Mouse (Mus musculus) cerebellum, adult 2 months (tissue): ENCODE data around the gene Slc4a3. TPM values are rescaled to one million over a fixed set of nuclear protein-coding genes. Genes with fewer than 3 reads are reported as not detected.

Experiments
- DNase-seq, 2 experiments: peaks; one replicate each; pipeline ENCODE4 v3.0.0; 2021
- H3K27ac ChIP-seq: fragments of 200-500 bp; 2 replicates; pipeline ENCODE4 v1.5.1; 2012; ENCODE audit warnings: low read length, control low read depth, inconsistent platforms; ENCODE audit not compliant: insufficient read depth
- H3K27me3 ChIP-seq: fragments of 200-500 bp; 2 replicates; pipeline ENCODE4 v1.6.1; 2012; ENCODE audit warnings: inconsistent platforms, mild to moderate bottlenecking, low read length, moderate library complexity; ENCODE audit not compliant: control insufficient read depth, insufficient read depth
- H3K4me1 ChIP-seq: fragments of 200-500 bp; 2 replicates; pipeline ENCODE4 v1.6.1; 2011; ENCODE audit warnings: low read length; ENCODE audit not compliant: control insufficient read depth, insufficient read depth
- H3K4me3 ChIP-seq: fragments of 200-500 bp; replicated peaks from 2 replicates; pipeline ENCODE3; 2011; ENCODE audit warnings: mild to moderate bottlenecking, low read depth, low read length, control low read depth; ENCODE audit not compliant: insufficient read depth
- CTCF ChIP-seq: fragments of 200-500 bp; IDR thresholded peaks from 2 replicates; pipeline ENCODE4 v1.5.1; 2011; ENCODE audit warnings: low read depth, mild to moderate bottlenecking, control low read depth, low read length, moderate library complexity, borderline replicate concordance; ENCODE audit not compliant: insufficient read depth
- POLR2A ChIP-seq: fragments of 200-500 bp; IDR thresholded peaks from 2 replicates; pipeline ENCODE4 v1.6.1; 2011; ENCODE audit warnings: low read length, control low read depth, borderline replicate concordance; ENCODE audit not compliant: insufficient read depth
- WGBS: fragments of 180-500 bp; shearing (Covaris S2); methylation state at CpG from one replicate; pipeline ENCODE4 v1.1.7; 2018; 5-methylcytosine and 5-hydroxymethylcytosine counted together
- polyA plus RNA-seq: library from polyadenylated mRNA; depleted of rRNA; stranded (reverse); fragments of >200 nt; gene quantifications from 2 replicates; pipeline ENCODE4 v1.2.3, GENCODE M21; 2012

Slc4a3 gene
- polyA plus RNA-seq, 1 experiment: 99.6 TPM

GRCm38 (mm10) chr1:75560206-75560913 is 14.3 kb downstream of the Slc4a3 start:
- no peak for TF ChIP-seq CTCF
- no peak for TF ChIP-seq POLR2A
- H3K4me3 ChIP-seq: no peak overlapping the region
- H3K27me3 ChIP-seq: no peaks in the 10 kb centered on the region
- DNase-seq: no peak
- peaks cover 11% of the 10 kb centered on the region for H3K4me1 ChIP-seq
- WGBS: 83% methylated on average over 12 of the region's 12 CpGs
- H3K27ac ChIP-seq: no peak overlapping the region

DNA sequence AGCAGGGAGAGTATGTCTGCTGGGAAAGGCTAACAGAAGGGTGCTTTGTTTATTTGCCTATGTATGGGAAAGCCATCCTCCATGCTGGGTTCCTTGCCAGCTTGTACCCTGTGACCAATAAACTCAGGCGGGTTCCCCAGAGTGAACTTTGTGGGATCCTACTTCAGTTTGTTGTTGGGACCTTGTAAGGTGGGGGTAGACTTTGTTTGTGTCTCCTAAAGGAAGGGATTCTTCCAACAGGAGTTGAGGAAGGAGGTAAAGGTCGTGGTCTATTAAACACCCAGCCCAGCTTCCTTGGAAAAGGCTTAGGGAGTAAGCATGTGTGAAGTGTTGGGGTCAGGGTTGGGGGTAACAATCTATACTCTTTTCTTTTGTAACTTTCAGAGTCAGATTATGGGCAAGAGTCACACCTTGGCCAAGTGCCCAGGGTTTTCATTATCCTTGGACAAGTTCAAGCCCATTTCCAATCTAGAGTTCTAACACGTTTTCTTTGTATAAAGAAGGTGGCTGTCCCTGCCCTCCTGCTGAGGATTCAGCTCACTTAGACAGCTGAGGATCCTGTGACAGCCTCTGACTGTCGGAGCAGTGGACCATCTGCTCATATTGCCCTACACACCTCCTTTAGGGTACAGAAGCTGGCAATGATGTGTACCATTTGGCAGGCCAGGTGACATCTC is 15.3 kb downstream of the Slc4a3 start:
- Histone ChIP-seq H3K27ac (no peak overlapping the region), H3K4me3 (no peak overlapping the region), H3K4me1 (peaks cover 11% of the 10 kb centered on the region), H3K27me3 (no peaks in the 10 kb centered on the region)
- peak; percentile 59 to 76 for DNase-seq
- TF ChIP-seq CTCF: no peak
- TF ChIP-seq POLR2A: no peak
- 29% methylated on average over 4 of the region's 4 CpGs for WGBS

DNA sequence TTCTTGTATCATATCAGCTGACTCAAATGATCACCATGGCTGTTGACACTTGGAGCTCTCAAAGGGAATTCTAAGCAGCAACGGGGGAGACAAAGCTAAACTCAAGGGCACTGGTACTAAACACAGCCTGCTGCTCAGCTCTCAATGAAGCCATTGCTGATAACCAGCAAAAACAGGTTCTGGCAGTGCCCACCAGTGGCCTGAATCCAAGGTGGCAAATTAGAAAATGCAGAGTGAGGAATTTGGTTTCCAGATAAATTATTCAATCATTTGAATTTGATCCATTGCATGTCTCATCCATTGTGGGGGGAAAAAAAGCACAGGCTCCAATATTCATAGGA is 15.8 kb downstream of the Slc4a3 start:
- WGBS: 5% methylated on average over 1 of the region's 1 CpGs
- DNase-seq: no peak
- Histone ChIP-seq H3K27ac (no peak overlapping the region), H3K27me3 (no peaks in the 10 kb centered on the region), H3K4me3 (no peak overlapping the region), H3K4me1 (peaks cover 11% of the 10 kb centered on the region)
- TF ChIP-seq CTCF: no peak
- TF ChIP-seq POLR2A: no peak

DNA sequence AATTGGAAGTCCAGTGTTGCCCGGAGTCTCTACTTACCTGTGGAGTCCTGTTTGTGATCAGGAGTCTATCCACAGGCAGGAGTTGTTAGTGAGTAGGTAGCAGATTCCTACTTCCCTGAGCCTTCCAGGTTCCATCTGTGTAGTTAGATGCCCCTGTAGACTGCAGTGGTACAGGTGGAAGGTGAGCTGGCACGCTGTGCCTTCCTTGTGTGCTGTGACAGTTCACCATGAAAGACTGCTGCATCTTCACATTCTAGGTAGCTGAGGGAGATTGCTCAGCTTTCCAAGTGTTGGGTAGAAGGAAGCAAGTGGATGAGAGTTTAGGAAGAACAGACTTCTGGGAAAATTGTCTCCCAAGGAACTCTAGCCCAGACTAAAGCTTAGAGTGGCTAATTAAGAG is 18.0 kb downstream of the Slc4a3 start:
- Histone ChIP-seq H3K4me3 (no peak overlapping the region), H3K27me3 (no peaks in the 10 kb centered on the region), H3K4me1 (peaks cover 10% of the 10 kb centered on the region; the same call in 1 of the 2 replicates), H3K27ac (no peak overlapping the region)
- TF ChIP-seq CTCF (no peak), POLR2A (no peak)
- DNase-seq: no peak
- WGBS: 89% methylated on average over 2 of the region's 2 CpGs

- DNase-seq: no peak
- H3K4me3 ChIP-seq: no peak overlapping the region
- no peak for TF ChIP-seq POLR2A
- TF ChIP-seq CTCF: no peak
- 72% methylated on average over 5 of the region's 5 CpGs for WGBS
- H3K27me3 ChIP-seq: no peaks in the 10 kb centered on the region
- peaks cover 4% of the 10 kb centered on the region; the same call in 1 of the 2 replicates for H3K4me1 ChIP-seq
- H3K27ac ChIP-seq: no peak overlapping the region
Measured at GRCm38 (mm10) chr1:75564916-75565315, 18.9 kb downstream of the Slc4a3 start.

DNA sequence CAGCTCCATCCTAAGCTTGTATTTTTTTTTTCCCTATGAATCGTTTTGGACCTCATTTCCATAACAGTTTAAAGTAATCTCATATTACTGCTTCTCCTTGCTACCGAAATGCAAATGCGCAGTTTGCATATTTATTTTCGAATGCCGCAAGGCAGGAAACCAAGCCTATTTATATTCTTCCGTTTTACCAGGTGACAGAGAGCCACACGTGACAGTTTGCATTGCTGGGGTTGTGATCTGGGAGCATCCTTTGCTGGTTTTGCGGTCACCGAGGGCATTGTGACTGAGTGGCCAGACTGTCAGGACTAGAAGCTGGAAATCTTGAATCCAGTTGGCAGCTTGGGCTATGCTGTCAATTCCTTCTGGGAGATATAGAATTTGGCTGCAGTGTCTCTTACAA is 19.6 kb downstream of the Slc4a3 start:
- 76% methylated on average over 9 of the region's 9 CpGs for WGBS
- no peak for DNase-seq

GRCm38 (mm10) chr1:75570403-75570802 is 24.3 kb downstream of the Slc4a3 start:
- H3K4me3 ChIP-seq: no peak overlapping the region
- 76% methylated on average over 6 of the region's 6 CpGs for WGBS
- DNase-seq: no peak
- H3K27me3 ChIP-seq: no peaks in the 10 kb centered on the region
- peaks cover 16% of the 10 kb centered on the region; the same call in 1 of the 2 replicates for H3K4me1 ChIP-seq
- TF ChIP-seq POLR2A (no peak), CTCF (no peak)
- H3K27ac ChIP-seq: no peak overlapping the region

More for the DNA sequence above, 19.6 kb downstream of the Slc4a3 start:
- Histone ChIP-seq H3K4me1 (peaks cover 4% of the 10 kb centered on the region; the same call in 1 of the 2 replicates), H3K27ac (no peak overlapping the region), H3K27me3 (no peaks in the 10 kb centered on the region), H3K4me3 (no peak overlapping the region)
- TF ChIP-seq CTCF: no peak
- no peak for TF ChIP-seq POLR2A

GRCm38 (mm10) chr1:75572776-75573175 is 26.7 kb downstream of the Slc4a3 start:
- Histone ChIP-seq H3K4me3 (no peak overlapping the region), H3K27me3 (no peaks in the 10 kb centered on the region), H3K4me1 (peaks cover 16% of the 10 kb centered on the region; the same call in 1 of the 2 replicates), H3K27ac (no peak overlapping the region; the same call in 1 of the 2 replicates)
- DNase-seq: peak; percentile 82 to 97
- no peak for TF ChIP-seq POLR2A
- TF ChIP-seq CTCF: no peak
- WGBS: 7% methylated on average over 6 of the region's 6 CpGs
